Mouse (Mus musculus) liver, adult 2 months (tissue): ENCODE measurements around the gene Epha4. TPM values are rescaled to one million over a fixed set of nuclear protein-coding genes. Genes with fewer than 3 reads are reported as not detected.

Source experiments
- DNase-seq: peaks from one replicate; pipeline ENCODE4 v3.0.0-alpha.2; 2011; ENCODE audit warnings: low read depth, low spot score; ENCODE audit errors: extremely low read depth
- H3K27ac ChIP-seq: fragments of 200-500 bp; replicated peaks from 2 replicates; pipeline ENCODE4 v1.5.1; 2012; ENCODE audit warnings: low read depth, mild to moderate bottlenecking, control low read depth, inconsistent platforms, low read length; ENCODE audit not compliant: insufficient read depth
- H3K27me3 ChIP-seq: fragments of 200-500 bp; 2 replicates; pipeline ENCODE4 v1.6.1; 2012; ENCODE audit warnings: mild to moderate bottlenecking, moderate library complexity, low read length, inconsistent platforms; ENCODE audit not compliant: control insufficient read depth, insufficient read depth
- H3K36me3 ChIP-seq: fragments of 200-500 bp; 2 replicates; pipeline ENCODE4 v1.6.1; 2012; ENCODE audit warnings: low read length, inconsistent platforms; ENCODE audit not compliant: control insufficient read depth, insufficient read depth
- H3K4me1 ChIP-seq: fragments of 200-500 bp; 2 replicates; pipeline ENCODE4 v1.6.1; 2011; ENCODE audit warnings: low read length; ENCODE audit not compliant: control insufficient read depth, insufficient read depth
- H3K4me3 ChIP-seq: fragments of 200-500 bp; 2 replicates; pipeline ENCODE4 v1.5.1; 2011; ENCODE audit warnings: low read depth, mild to moderate bottlenecking, control low read depth, low read length, moderate library complexity; ENCODE audit not compliant: insufficient read depth
- H3K79me2 ChIP-seq: fragments of 200-500 bp; 2 replicates; pipeline ENCODE4 v1.6.1; 2012; ENCODE audit warnings: inconsistent platforms, mild to moderate bottlenecking, low read length, moderate library complexity; ENCODE audit not compliant: control insufficient read depth, insufficient read depth
- H3K9ac ChIP-seq: fragments of 200-500 bp; 2 replicates; pipeline ENCODE4 v1.6.1; 2012; ENCODE audit warnings: low read depth, mild to moderate bottlenecking, control low read depth, inconsistent platforms, low read length
- CTCF ChIP-seq: fragments of 200-500 bp; IDR thresholded peaks from 2 replicates; pipeline ENCODE4 v1.5.1; 2011; ENCODE audit warnings: low read depth, low read length, control low read depth
- POLR2A ChIP-seq: fragments of 200-500 bp; IDR thresholded peaks from 2 replicates; pipeline ENCODE4 v1.6.1; 2011; ENCODE audit warnings: low read length, control low read depth; ENCODE audit not compliant: insufficient read depth; ENCODE audit errors: extremely low read depth
- WGBS: fragments of 180-500 bp; shearing (Covaris S2); methylation state at CpG from one replicate; pipeline ENCODE4 v1.1.7; 2018; 5-methylcytosine and 5-hydroxymethylcytosine counted together
- polyA plus RNA-seq: library from polyadenylated mRNA; depleted of rRNA; stranded (reverse); fragments of >200 nt; gene quantifications from 2 replicates; pipeline ENCODE4 v1.2.3, GENCODE M21; 2012
- total RNA-seq: library from RNA; depleted of rRNA; stranded (reverse); fragments of >200 nt; gene quantifications from 2 replicates; pipeline ENCODE4 v1.2.3, GENCODE M21; 2014

The Epha4 gene
- total and polyA plus RNA-seq, 2 experiments: 0.10 to 0.18 TPM

- H3K4me3 ChIP-seq: no peak overlapping the region
- no peaks in the 10 kb centered on the region for H3K36me3 ChIP-seq
- no peaks in the 10 kb centered on the region for H3K27me3 ChIP-seq
- no peak overlapping the region for H3K9ac ChIP-seq
- H3K4me1 ChIP-seq: no peaks in the 10 kb centered on the region
- DNase-seq: no peak
- no peaks in the 10 kb centered on the region for H3K79me2 ChIP-seq
- TF ChIP-seq POLR2A (no peak), CTCF (no peak)
- no peak overlapping the region for H3K27ac ChIP-seq
- 35% methylated on average over 7 of the region's 7 CpGs for WGBS
Measured at GRCm38 (mm10) chr1:77495790-77496158, 19.1 kb downstream of the Epha4 start.

- WGBS: 75% methylated on average over 10 of the region's 10 CpGs
- Histone ChIP-seq H3K9ac (no peak overlapping the region), H3K27me3 (no peaks in the 10 kb centered on the region), H3K4me3 (no peak overlapping the region), H3K79me2 (no peaks in the 10 kb centered on the region), H3K27ac (no peak overlapping the region), H3K36me3 (no peaks in the 10 kb centered on the region), H3K4me1 (no peaks in the 10 kb centered on the region)
- TF ChIP-seq CTCF (no peak), POLR2A (no peak)
- no peak for DNase-seq
Measured at GRCm38 (mm10) chr1:77495030-77495789, 19.7 kb downstream of the Epha4 start.

- no peak overlapping the region for H3K4me3 ChIP-seq
- TF ChIP-seq CTCF (no peak), POLR2A (no peak)
- DNase-seq: no peak
- no peak overlapping the region for H3K27ac ChIP-seq
- H3K79me2 ChIP-seq: no peaks in the 10 kb centered on the region
- H3K27me3 ChIP-seq: no peaks in the 10 kb centered on the region
- no peaks in the 10 kb centered on the region for H3K4me1 ChIP-seq
- no peaks in the 10 kb centered on the region for H3K36me3 ChIP-seq
- 82% methylated on average over 10 of the region's 10 CpGs for WGBS
- H3K9ac ChIP-seq: no peak overlapping the region
Measured at GRCm38 (mm10) chr1:77493841-77494635, 20.9 kb downstream of the Epha4 start.

- no peak for DNase-seq
- H3K4me3 ChIP-seq: no peak overlapping the region
- no peaks in the 10 kb centered on the region for H3K36me3 ChIP-seq
- H3K27me3 ChIP-seq: no peaks in the 10 kb centered on the region
- H3K27ac ChIP-seq: no peak overlapping the region
- TF ChIP-seq POLR2A (no peak), CTCF (no peak)
- 95% methylated on average over 6 of the region's 6 CpGs for WGBS
- no peaks in the 10 kb centered on the region for H3K4me1 ChIP-seq
- H3K9ac ChIP-seq: no peak overlapping the region
- no peaks in the 10 kb centered on the region for H3K79me2 ChIP-seq
Measured at GRCm38 (mm10) chr1:77490166-77490565, 24.7 kb downstream of the Epha4 start.

GRCm38 (mm10) chr1:77489387-77489786, 25.5 kb downstream of the Epha4 start:
- H3K79me2 ChIP-seq: no peaks in the 10 kb centered on the region
- 88% methylated on average over 7 of the region's 7 CpGs for WGBS
- no peaks in the 10 kb centered on the region for H3K36me3 ChIP-seq
- H3K4me3 ChIP-seq: no peak overlapping the region
- H3K27ac ChIP-seq: no peak overlapping the region
- no peaks in the 10 kb centered on the region for H3K27me3 ChIP-seq
- no peak overlapping the region for H3K9ac ChIP-seq
- no peaks in the 10 kb centered on the region for H3K4me1 ChIP-seq
- DNase-seq: no peak
- TF ChIP-seq CTCF (no peak), POLR2A (no peak)
